Mouse (Mus musculus) E14TG2a.4 (cell line): ENCODE results near the gene Ltbr.
A peak's percentile ranks its signal among the peaks of the same experiment; 100 is the strongest.
"Not testable (repeated sequence)": the region's sequence is repeated elsewhere in the genome, so short reads cannot be mapped to it uniquely, and the experiment has no call there.

Source experiments
- H3K27me3 ChIP-seq: 2 replicates; pipeline ENCODE4 v1.6.1; 2014; ENCODE audit warnings: low read length, control low read depth; ENCODE audit not compliant: insufficient read depth
- H3K36me3 ChIP-seq: 2 replicates; pipeline ENCODE4 v1.6.1; 2014; ENCODE audit warnings: low read length, control low read depth; ENCODE audit not compliant: insufficient read depth
- H3K4me1 ChIP-seq: replicated peaks from 2 replicates; pipeline ENCODE4 v1.6.1; 2014; ENCODE audit warnings: low read depth, low read length, control low read depth
- H3K4me3 ChIP-seq: replicated peaks from 2 replicates; pipeline ENCODE4 v1.5.1; 2014; ENCODE audit warnings: mild to moderate bottlenecking, low read length
- H3K9me3 ChIP-seq: 2 replicates; pipeline ENCODE4 v1.6.1; 2014; ENCODE audit warnings: low read length, control low read depth
- CTCF ChIP-seq: conservative IDR thresholded peaks from 2 replicates; pipeline ENCODE4 v1.5.1; 2014; ENCODE audit warnings: low read length
- NANOG ChIP-seq: IDR thresholded peaks from 2 replicates; pipeline ENCODE4 v1.6.1; 2014; ENCODE audit warnings: borderline replicate concordance, low read length, mixed read lengths
- POU5F1 ChIP-seq: IDR thresholded peaks from 2 replicates; pipeline ENCODE4 v1.6.1; 2014; ENCODE audit warnings: low read length, borderline replicate concordance

The Ltbr gene

GRCm38 (mm10) chr6:125312171-125312570 lies 1.5 kb downstream of the Ltbr start:
- Histone ChIP-seq H3K27me3 (peaks cover 59% of the 10 kb centered on the region), H3K36me3 (no peaks in the 10 kb centered on the region), H3K4me1 (peaks cover 31% of the 10 kb centered on the region), H3K4me3 (no peak overlapping the region), H3K9me3 (no peaks in the 10 kb centered on the region)
- TF ChIP-seq POU5F1 = no peak
- no peak for TF ChIP-seq NANOG
- TF ChIP-seq CTCF = no peak

GRCm38 (mm10) chr6:125309406-125309805 lies 4.3 kb downstream of the Ltbr start:
- H3K27me3 ChIP-seq = peaks cover 48% of the 10 kb centered on the region
- peaks cover 26% of the 10 kb centered on the region for H3K4me1 ChIP-seq
- TF ChIP-seq POU5F1 (no peak), NANOG (no peak), CTCF (no peak)
- peak overlapping the region; percentile 48; the same call in 1 of the 2 replicates for H3K4me3 ChIP-seq
- H3K36me3 ChIP-seq = no peaks in the 10 kb centered on the region
- H3K9me3 ChIP-seq = peaks cover 7% of the 10 kb centered on the region; the same call in 1 of the 2 replicates

- TF ChIP-seq POU5F1 (no peak), NANOG (no peak), CTCF (no peak)
- Histone ChIP-seq H3K4me3 (peak overlapping the region; percentile 49; the same call in 1 of the 2 replicates), H3K27me3 (peaks cover 43% of the 10 kb centered on the region), H3K9me3 (peaks cover 7% of the 10 kb centered on the region; the same call in 1 of the 2 replicates), H3K4me1 (peaks cover 21% of the 10 kb centered on the region), H3K36me3 (no peaks in the 10 kb centered on the region)
Measured at GRCm38 (mm10) chr6:125308921-125309320, 4.8 kb downstream of the Ltbr start.

DNA sequence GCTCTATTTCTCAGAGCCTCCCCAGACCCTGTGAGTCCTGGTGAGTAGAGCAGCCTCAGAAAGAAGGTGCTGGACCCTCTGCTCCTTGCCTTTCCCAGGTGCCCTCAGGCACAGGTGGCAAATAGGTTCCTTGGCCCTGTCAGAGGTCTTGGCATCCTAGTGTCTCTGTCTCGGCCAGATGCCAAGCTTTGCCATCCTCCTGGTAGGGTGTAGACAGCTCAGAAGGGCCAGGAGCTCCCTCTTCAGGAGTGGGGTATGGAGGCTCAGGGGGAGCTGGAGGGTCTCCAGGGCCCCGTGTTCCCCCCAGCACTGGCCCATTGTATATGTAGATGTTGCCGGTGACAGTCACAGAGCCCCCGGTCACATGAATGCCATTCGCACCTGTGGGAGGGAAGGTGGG lies 6.6 kb downstream of the Ltbr start:
- Histone ChIP-seq H3K9me3 (peaks cover 7% of the 10 kb centered on the region; the same call in 1 of the 2 replicates), H3K4me1 (peaks cover 12% of the 10 kb centered on the region), H3K27me3 (peaks cover 25% of the 10 kb centered on the region), H3K4me3 (no peak overlapping the region), H3K36me3 (no peaks in the 10 kb centered on the region)
- TF ChIP-seq POU5F1 (no peak), CTCF (no peak), NANOG (no peak)

- H3K27me3 ChIP-seq = peaks cover 17% of the 10 kb centered on the region
- H3K36me3 ChIP-seq = no peaks in the 10 kb centered on the region
- no peak overlapping the region for H3K4me3 ChIP-seq
- TF ChIP-seq POU5F1 (no peak), CTCF (no peak), NANOG (no peak)
- peaks cover 7% of the 10 kb centered on the region; the same call in 1 of the 2 replicates for H3K9me3 ChIP-seq
- peaks cover 16% of the 10 kb centered on the region for H3K4me1 ChIP-seq
Measured at GRCm38 (mm10) chr6:125305465-125305864, 8.2 kb downstream of the Ltbr start.

DNA sequence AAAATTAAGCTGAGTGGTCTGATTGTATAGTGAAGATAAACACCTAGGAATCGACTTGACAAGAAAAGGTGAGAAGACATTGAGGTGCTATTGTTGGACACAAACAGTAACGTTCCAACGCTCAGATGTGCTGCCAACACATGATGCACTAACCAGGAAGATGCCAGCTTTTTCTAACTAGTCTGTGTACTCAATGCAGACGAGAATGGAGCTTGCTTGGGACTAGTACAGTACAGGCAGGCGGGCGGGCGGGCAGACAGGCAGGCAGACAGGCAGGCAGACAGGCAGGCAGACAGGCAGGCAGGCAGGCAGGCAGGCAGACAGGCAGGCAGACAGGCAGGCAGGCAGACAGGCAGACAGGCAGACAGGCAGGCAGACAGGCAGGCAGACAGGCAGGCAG lies 9.3 kb downstream of the Ltbr start:
- not testable (repeated sequence) for H3K4me3 ChIP-seq, H3K9me3 ChIP-seq, H3K36me3 ChIP-seq
- peaks cover 17% of the 10 kb centered on the region for H3K27me3 ChIP-seq
- H3K4me1 ChIP-seq = peaks cover 14% of the 10 kb centered on the region

- peaks cover 13% of the 10 kb centered on the region; the same call in 1 of the 2 replicates for H3K9me3 ChIP-seq
- no peaks in the 10 kb centered on the region for H3K36me3 ChIP-seq
- no peak for TF ChIP-seq POU5F1
- H3K4me1 ChIP-seq = peaks cover 6% of the 10 kb centered on the region
- H3K4me3 ChIP-seq = no peak overlapping the region
- H3K27me3 ChIP-seq = peaks cover 14% of the 10 kb centered on the region
Measured at GRCm38 (mm10) chr6:125303242-125303641, 10.4 kb downstream of the Ltbr start.

DNA sequence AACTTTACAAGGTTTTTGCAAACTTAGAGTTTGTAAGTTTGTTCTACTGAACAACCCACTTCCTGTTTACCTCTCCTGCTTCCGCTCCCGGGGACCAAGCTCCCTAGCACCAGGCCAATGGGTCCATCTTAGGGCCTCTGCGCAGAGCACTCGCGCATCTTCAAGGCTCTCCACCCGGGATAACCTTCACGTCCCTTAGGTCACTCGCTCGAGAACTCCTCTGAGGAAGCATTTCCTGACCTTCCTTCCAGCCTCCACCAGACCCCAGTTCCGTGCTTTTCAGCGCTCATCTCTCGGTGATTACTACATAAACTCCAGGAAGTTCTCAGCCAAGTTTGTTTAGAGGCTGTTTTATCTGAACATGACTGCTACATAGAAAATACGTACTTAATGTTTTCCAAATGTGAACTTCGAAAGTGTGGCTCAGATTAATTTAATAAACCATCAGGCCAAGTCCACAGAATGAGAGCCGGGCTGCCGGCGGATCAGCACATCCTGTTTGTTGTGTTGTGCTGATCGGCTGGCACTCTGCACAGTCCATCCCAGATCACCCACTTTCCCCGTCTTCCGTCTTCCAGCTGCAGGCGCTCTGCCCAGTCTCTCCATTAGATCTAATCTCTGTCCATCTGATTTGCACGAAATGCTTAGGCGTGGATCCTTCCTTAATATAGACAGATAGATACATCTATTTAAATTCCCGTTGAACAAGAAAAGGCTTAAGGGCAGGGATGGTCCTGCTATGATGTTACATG lies 11.3 kb downstream of the Ltbr start:
- Histone ChIP-seq H3K4me3 (no peak overlapping the region), H3K4me1 (peaks cover 6% of the 10 kb centered on the region)
- no peak for TF ChIP-seq POU5F1
- no peak for TF ChIP-seq NANOG
- no peak for TF ChIP-seq CTCF

GRCm38 (mm10) chr6:125300982-125301381 lies 12.7 kb downstream of the Ltbr start:
- Histone ChIP-seq H3K27me3 (peaks cover 8% of the 10 kb centered on the region), H3K9me3 (peaks cover 13% of the 10 kb centered on the region; the same call in 1 of the 2 replicates), H3K36me3 (no peaks in the 10 kb centered on the region), H3K4me1 (peaks cover 6% of the 10 kb centered on the region), H3K4me3 (no peak overlapping the region)
- TF ChIP-seq POU5F1 = no peak
- no peak for TF ChIP-seq CTCF
- no peak for TF ChIP-seq NANOG

More for the DNA sequence above, 11.3 kb downstream of the Ltbr start:
- Histone ChIP-seq H3K27me3 (peaks cover 9% of the 10 kb centered on the region), H3K36me3 (no peaks in the 10 kb centered on the region), H3K9me3 (peaks cover 13% of the 10 kb centered on the region; the same call in 1 of the 2 replicates)
